Mouse (Mus musculus) embryo, embryonic 11 days (tissue): ENCODE data around the gene Scg2.
A peak's percentile ranks its signal among the peaks of the same experiment; 100 is the strongest.

ENCODE experiments used
- DNase-seq: peaks from one replicate; pipeline ENCODE4 v3.0.0-alpha.2; 2015

Scg2 gene

GRCm38 (mm10) chr1:79439609-79440308, at the start of gene Scg2:
Gene Scg2 (minus strand): TSS chr1:79440120.
- DNase-seq = peak; percentile 95

- no peak for DNase-seq
These were observed 45.6 kb upstream of the Scg2 start for GRCm38 (mm10) chr1:79485546-79485945.

GRCm38 (mm10) chr1:79470856-79471255, 30.9 kb upstream of the Scg2 start:
- no peak for DNase-seq

GRCm38 (mm10) chr1:79469871-79470270, 30.0 kb upstream of the Scg2 start:
- DNase-seq = no peak

GRCm38 (mm10) chr1:79466585-79466984, 26.7 kb upstream of the Scg2 start:
- DNase-seq = no peak

- DNase-seq = no peak
These were observed 18.6 kb upstream of the Scg2 start for GRCm38 (mm10) chr1:79458558-79458957.

DNA sequence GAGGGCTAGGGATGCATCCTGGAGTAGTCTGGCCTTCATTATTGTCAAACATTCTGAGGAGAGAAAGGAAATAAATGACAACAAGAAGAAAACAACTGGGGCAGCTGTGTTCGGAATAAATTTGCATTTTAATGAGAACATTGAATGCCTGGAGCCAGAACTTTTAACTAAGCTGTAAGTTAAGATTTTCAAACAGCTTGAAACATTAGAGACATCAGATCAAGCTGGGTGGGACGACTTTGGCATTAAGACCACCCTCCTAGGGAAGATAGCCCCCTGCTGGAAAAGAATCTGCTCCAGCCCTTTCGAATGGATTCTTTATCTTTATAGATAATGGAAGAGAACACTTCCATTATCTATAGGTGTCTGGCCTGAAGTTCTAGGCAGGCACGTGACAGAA, 14.2 kb upstream of the Scg2 start:
- no peak for DNase-seq

DNA sequence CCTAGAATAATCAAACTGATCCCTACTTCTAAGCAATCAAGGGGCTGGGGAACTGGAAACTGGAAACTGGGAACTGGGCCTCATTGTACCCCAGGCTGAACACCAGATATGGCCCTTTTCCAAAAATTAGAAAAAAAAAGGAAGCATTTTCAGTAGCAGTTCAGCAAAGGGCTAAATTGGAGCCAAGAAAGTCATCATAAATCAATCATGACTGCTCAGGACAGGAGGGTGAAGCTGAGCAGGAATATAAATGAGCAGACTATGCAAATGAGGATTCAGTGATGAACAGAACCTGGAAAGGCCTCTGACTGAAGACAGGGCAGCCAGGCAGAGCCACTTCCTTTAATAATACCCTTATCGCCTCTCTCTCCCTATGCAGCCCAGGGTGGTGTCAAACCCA, 12.4 kb upstream of the Scg2 start:
- no peak for DNase-seq

- DNase-seq = peak; percentile 47
These were observed 10.6 kb upstream of the Scg2 start for GRCm38 (mm10) chr1:79450343-79451021.

DNA sequence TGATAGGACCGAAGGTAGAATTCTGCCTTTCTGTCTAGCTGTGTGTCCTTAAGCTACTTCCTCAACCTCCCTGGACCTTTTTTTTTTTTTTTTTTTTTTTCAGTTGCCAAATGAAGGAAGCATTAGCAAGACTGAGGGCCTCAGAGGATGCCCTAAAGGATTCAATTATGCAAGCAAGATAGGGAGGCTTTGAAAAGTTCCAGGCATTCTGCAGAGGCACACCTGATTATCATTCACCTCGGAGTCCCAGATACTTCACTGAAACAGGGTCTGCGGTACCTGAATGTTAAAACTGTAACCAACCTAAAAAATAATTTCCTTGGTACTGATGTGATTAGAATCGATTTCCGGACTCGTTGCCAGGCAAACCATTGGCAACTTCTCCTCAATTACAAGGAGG, 10.0 kb upstream of the Scg2 start:
- no peak for DNase-seq

GRCm38 (mm10) chr1:79445586-79445985, 5.7 kb upstream of the Scg2 start:
- DNase-seq = no peak

GRCm38 (mm10) chr1:79437755-79438154, 2.2 kb downstream of the Scg2 start:
- DNase-seq = no peak

DNA sequence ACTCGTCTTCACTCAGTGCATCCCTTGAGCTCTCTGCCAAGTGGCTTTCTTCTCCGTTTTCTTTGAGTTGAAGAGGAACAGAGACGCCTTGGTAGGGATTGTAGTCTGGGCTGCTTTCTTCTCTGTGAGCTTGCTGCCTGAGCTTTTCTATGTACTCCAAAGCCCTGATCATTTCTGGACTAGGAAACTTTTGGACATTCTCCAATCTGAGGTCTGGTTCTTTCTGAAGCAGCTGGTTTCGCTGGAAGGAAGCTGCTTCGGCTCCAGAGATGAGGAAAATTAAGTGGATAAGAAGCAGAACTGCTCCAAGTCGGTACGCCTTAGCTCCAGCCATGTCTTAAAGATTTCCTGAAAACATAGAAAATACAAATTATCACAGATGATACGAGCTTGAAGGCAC, 3.2 kb downstream of the Scg2 start:
- no peak for DNase-seq

DNA sequence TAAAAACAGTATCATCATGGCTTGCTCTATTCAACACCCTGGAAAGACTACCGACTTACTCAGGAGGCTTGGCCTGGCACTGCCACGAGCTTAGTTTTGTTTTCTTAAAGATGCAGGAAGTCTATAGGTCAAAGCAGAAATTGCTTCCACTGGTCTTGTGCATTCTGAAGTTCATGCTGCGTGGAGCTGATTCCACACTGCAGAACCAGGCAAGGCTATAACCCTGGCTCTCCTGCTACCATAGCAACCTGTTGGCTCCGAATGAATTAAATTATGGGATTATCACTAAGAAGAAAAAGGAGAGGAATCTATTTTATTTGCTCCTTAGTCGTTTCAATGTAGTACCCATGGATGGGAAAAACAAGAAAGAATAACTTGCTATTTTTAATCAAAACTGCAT, 10.9 kb downstream of the Scg2 start:
- no peak for DNase-seq

DNA sequence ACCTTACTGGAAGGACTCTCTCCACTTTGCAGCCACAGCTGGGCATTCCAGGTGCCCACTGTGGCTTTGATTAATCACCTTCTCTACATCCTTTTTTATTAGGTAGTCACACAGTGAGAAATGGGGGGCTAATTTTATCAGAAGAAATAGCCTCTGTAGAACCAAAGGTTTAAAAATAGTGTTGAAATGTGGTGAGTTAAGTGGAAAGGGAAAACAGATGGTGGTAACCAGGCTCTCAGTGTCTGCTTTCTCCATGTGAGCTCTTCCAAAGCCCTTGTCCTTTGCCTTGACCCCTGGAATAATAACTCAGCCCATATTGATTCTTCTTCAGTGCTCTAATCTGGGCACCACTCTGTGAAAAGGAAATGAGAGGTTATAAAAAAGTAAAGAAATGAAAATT, 24.4 kb downstream of the Scg2 start:
- DNase-seq = peak; percentile 7

DNA sequence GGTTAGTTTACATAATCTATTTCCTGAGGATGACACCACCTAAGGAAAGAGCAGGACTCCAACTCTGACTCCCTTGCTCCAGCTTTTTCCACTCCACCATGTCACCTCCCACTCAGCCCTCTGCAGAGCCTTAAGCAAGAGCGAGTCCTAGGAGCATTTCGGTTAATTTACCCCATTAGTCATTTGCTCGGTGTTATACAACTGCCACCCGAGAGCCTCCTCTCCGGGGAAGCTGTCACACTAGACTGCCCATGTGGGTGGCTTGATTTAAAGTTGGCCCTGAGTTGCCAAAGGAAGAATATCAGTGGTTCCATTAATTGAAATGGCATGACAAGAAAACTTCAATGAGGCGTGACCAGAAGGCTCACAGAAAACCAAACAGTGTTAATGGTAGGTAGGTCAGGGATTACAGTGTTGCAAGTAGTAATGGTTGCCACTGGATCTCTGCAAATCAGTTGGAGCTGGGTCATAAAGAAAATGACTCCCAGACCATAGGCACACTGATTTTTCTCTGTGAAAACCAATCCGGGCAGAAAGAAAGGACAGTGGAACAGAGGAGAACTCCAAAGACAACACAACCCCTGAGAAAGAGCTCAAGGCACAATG, 33.5 kb downstream of the Scg2 start:
- DNase-seq = peak; percentile 16

- DNase-seq = no peak
These were observed 38.6 kb downstream of the Scg2 start for GRCm38 (mm10) chr1:79401090-79402012.

DNA sequence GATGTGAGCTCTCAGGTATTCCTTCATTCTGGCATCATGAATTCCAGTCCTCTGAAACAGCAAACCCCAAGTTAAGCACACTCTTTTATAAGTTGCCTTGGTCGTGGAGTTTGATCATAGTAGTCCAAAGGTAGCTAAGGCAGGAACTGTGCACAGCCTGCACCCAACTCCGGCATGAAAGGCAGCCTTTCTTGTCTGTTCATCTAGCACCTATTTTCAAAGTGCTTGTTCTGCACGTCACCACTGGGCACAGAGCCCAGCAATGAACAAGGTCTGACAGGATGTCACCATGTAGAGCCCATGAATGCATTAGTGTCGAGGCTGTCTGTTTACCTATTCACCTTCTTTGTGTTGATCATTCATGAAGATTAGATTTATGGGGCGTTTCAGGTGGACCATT, 39.6 kb downstream of the Scg2 start:
- DNase-seq = no peak
